Mouse (Mus musculus): ENCODE measurements around the gene Prpf39.

- TF ChIP-seq GATA1 (IDR thresholded peaks at IDR 0.05; ENCODE audit: low read length): no peak
- no peak for TF ChIP-seq TAL1 (IDR thresholded peaks at IDR 0.05; ENCODE audit: low read length)
These were observed 37.6 kb downstream of the Prpf39 start, which contains the start of gene Fkbp3 for GRCm38 (mm10) chr12:65073611-65074178.

All from erythroblast, embryonic 14.5 days (primary cell).